Mouse (Mus musculus): ENCODE results near the gene Sulf2. TPM values are rescaled to one million over a fixed set of nuclear protein-coding genes. Genes with fewer than 3 reads are reported as not detected.
A peak's percentile ranks its signal among the peaks of the same experiment; 100 is the strongest.

Gene Sulf2
- polyA plus RNA-seq, 1 experiment = 119 TPM

DNA sequence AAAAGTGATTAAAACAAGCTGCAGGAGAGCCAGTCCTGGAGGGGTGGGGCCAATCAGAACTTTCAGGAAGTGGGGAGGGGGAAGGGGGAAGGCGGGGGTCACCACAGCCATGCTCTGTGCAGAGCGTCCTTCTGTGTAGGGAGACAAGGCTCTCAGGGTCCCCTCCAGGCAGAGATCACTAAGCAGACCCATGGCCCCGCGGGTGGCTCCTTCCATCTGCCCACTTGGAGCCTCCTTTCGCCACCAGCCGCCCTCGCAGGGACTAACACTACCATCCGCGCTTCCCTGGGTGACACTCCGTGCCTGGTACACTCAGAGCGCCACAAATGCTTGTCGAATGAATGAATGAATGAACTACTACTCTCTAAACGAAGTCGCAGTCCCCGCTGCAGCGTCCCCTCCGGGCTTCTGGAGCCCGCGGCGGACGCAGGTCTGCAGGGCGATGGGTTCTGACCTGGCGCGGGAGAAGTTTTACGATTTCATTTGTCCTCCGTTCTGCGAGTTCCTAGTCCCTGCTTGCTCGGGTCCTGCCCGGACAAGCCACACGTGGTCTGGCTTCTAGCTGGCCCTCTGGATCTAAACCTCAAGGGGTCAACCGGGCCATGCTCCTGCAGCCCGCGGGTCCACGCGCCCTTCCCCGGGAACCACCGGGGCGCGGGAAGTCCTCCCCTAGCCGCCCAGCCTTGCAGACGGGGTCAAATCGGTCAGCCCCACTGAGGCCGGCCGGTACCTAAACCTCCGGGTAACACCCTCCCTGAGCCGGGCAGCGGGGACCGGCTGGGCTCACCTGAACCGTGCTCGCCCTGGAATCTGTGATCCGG is 1.4 kb downstream of the Sulf2 start:
- Histone ChIP-seq H3K36me3 (ENCODE audit: control insufficient read depth, insufficient read depth, low read length, poor library complexity, severe bottlenecking) (no peaks in the 10 kb centered on the region), H3K4me3 (ENCODE audit: low read depth, low read length) (peak overlapping the region; percentile 87), H3K27me3 (ENCODE audit: control insufficient read depth, insufficient read depth, low read length, poor library complexity, severe bottlenecking) (no peaks in the 10 kb centered on the region), H3K4me1 (ENCODE audit: control insufficient read depth, insufficient read depth, low read length) (peaks cover 22% of the 10 kb centered on the region), H3K27ac (ENCODE audit: insufficient read depth, low read length) (peak overlapping the region; percentile 78), H3K9ac (ENCODE audit: low read depth, poor library complexity, severe bottlenecking) (peak overlapping the region; percentile 100), H3K9me3 (replicated peaks; ENCODE audit: control insufficient read depth, insufficient read depth, low read length, poor library complexity, severe bottlenecking) (no peaks in the 10 kb centered on the region)
- TF ChIP-seq POLR2A (IDR thresholded peaks at IDR 0.05; ENCODE audit: insufficient read depth, low read length) = peak; percentile 18
- peak; percentile 56; the same call in 1 of the 2 replicates for TF ChIP-seq EP300 (IDR thresholded peaks at IDR 0.05; ENCODE audit: insufficient read depth, low read depth, low read length)
- TF ChIP-seq CTCF (IDR thresholded peaks at IDR 0.05; ENCODE audit: low read depth, low read length) = no peak

- peak; percentile 65 for TF ChIP-seq EP300 (IDR thresholded peaks at IDR 0.05; ENCODE audit: insufficient read depth, low read depth, low read length)
- no peak for TF ChIP-seq POLR2A (IDR thresholded peaks at IDR 0.05; ENCODE audit: insufficient read depth, low read length)
- no peaks in the 10 kb centered on the region for H3K9me3 ChIP-seq (replicated peaks; ENCODE audit: control insufficient read depth, insufficient read depth, low read length, poor library complexity, severe bottlenecking)
- peak overlapping the region; percentile 100 for H3K9ac ChIP-seq (ENCODE audit: low read depth, poor library complexity, severe bottlenecking)
- H3K4me1 ChIP-seq (ENCODE audit: control insufficient read depth, insufficient read depth, low read length) = peaks cover 25% of the 10 kb centered on the region
- no peaks in the 10 kb centered on the region for H3K36me3 ChIP-seq (ENCODE audit: control insufficient read depth, insufficient read depth, low read length, poor library complexity, severe bottlenecking)
- peak overlapping the region; percentile 66 for H3K27ac ChIP-seq (ENCODE audit: insufficient read depth, low read length)
- peak overlapping the region; percentile 87 for H3K4me3 ChIP-seq (ENCODE audit: low read depth, low read length)
- no peaks in the 10 kb centered on the region for H3K27me3 ChIP-seq (ENCODE audit: control insufficient read depth, insufficient read depth, low read length, poor library complexity, severe bottlenecking)
Measured at GRCm38 (mm10) chr2:166153399-166153793, 2.1 kb downstream of the Sulf2 start.

DNA sequence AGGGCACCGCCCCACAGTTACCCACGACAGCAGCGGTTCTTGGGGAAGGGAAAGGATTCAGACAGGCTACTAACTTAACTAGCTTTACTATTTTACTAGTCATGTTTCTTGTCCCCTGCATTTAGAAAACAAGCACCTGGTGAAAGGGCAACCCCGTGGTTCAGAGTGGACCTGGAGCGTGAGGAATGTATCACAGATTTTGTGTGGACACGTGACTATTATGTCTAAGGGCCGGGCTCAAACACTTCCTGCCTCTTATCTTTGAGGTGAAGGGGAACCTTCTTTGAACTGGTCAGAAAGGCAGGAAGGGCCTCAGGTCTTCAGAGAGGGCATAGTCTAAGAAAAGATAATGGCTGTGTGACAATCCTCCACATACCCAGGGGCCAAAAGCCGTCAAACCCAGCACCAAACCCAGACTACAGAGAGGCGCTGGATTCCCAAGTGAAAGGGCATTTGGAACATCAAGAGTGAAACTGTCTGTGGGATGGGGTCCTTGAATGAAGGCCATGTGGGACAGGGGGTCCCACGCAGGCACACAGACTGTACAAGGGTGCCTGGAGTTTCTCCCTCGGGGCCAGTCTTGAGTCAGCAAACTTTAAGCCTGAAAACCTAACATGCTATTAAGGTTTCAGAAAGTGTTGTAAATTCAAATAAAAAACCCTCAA is 2.6 kb downstream of the Sulf2 start:
- H3K4me1 ChIP-seq (ENCODE audit: control insufficient read depth, insufficient read depth, low read length) = peaks cover 21% of the 10 kb centered on the region
- no peaks in the 10 kb centered on the region for H3K36me3 ChIP-seq (ENCODE audit: control insufficient read depth, insufficient read depth, low read length, poor library complexity, severe bottlenecking)
- no peak for TF ChIP-seq EP300 (IDR thresholded peaks at IDR 0.05; ENCODE audit: insufficient read depth, low read depth, low read length)
- TF ChIP-seq CTCF (IDR thresholded peaks at IDR 0.05; ENCODE audit: low read depth, low read length) = no peak
- no peak for TF ChIP-seq POLR2A (IDR thresholded peaks at IDR 0.05; ENCODE audit: insufficient read depth, low read length)
- no peaks in the 10 kb centered on the region for H3K27me3 ChIP-seq (ENCODE audit: control insufficient read depth, insufficient read depth, low read length, poor library complexity, severe bottlenecking)
- no peaks in the 10 kb centered on the region for H3K9me3 ChIP-seq (replicated peaks; ENCODE audit: control insufficient read depth, insufficient read depth, low read length, poor library complexity, severe bottlenecking)
- peak overlapping the region; percentile 66 for H3K27ac ChIP-seq (ENCODE audit: insufficient read depth, low read length)
- H3K4me3 ChIP-seq (ENCODE audit: low read depth, low read length) = peak overlapping the region; percentile 87
- H3K9ac ChIP-seq (ENCODE audit: low read depth, poor library complexity, severe bottlenecking) = peak overlapping the region; percentile 100

DNA sequence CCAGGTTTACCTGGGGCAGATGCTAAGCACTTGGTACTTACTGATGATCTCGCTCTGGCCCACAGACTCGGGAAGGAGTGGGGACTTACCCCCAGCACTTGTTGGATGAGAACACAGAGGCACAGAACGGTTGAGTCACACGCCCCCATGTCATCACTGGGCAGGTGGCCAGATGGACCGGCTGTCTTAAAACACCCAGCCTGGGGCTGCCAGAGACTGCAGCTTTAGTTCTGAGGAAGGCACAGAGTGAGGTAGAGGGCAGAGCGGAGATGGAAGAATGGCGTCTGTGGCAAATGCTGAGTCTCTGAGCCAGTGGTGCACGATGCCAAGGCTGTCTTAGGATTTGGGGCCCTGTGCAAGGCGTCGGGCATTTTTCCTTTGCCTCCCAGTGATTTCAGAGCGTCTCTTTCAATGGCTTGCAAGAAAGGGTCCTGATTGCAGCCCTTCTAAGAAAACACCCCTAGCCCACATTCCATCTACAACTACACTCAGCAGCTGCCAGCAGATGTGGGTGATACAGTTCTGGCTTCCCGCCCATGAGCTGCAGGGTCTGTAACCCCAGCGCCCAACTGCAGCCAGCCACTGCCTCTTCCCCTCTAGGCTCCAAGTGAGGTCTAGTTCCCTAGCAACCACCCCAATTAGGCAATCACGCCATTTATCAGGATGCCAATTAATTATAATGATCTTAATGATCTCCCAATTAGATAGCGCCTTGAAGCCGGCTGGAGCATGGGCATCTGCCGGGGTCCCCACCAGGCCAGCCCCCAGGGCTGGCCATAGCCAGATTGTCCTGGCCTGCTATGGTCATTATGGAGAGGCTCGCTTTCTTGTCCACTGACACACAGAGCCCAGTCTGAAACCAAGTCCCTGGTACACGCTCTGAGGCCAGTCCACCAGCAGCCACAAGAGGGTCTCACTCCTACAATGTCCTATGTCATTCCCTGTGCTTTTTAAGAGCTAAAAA is 3.7 kb downstream of the Sulf2 start:
- Histone ChIP-seq H3K36me3 (ENCODE audit: control insufficient read depth, insufficient read depth, low read length, poor library complexity, severe bottlenecking) (no peaks in the 10 kb centered on the region), H3K9ac (ENCODE audit: low read depth, poor library complexity, severe bottlenecking) (peak overlapping the region; percentile 19; the same call in 1 of the 2 replicates), H3K4me1 (ENCODE audit: control insufficient read depth, insufficient read depth, low read length) (peaks cover 19% of the 10 kb centered on the region), H3K27ac (ENCODE audit: insufficient read depth, low read length) (no peak overlapping the region), H3K9me3 (replicated peaks; ENCODE audit: control insufficient read depth, insufficient read depth, low read length, poor library complexity, severe bottlenecking) (no peaks in the 10 kb centered on the region), H3K4me3 (ENCODE audit: low read depth, low read length) (no peak overlapping the region), H3K27me3 (ENCODE audit: control insufficient read depth, insufficient read depth, low read length, poor library complexity, severe bottlenecking) (no peaks in the 10 kb centered on the region)
- TF ChIP-seq POLR2A (IDR thresholded peaks at IDR 0.05; ENCODE audit: insufficient read depth, low read length) (no peak), CTCF (IDR thresholded peaks at IDR 0.05; ENCODE audit: low read depth, low read length) (no peak), EP300 (IDR thresholded peaks at IDR 0.05; ENCODE audit: insufficient read depth, low read depth, low read length) (no peak)

DNA sequence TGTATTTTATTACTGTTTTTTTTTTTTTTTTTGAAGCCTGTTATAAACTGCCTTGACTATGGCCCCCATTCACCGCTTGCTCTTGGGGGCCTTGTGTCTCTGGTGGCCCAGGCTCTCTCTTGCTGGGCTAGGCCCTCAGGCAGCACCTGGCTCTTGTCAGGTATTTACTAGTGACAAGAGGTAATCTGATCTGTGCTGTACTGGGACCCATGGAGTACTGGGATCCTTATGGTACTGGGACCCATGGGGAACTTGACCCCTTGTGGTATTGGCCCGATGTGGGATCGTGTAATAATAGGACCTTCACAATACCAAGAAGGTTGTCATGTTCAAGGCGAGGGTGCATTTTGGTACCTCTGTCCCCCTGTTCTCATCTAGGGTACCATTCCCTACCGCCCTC is 4.9 kb downstream of the Sulf2 start:
- H3K4me3 ChIP-seq (ENCODE audit: low read depth, low read length) = no peak overlapping the region
- H3K4me1 ChIP-seq (ENCODE audit: control insufficient read depth, insufficient read depth, low read length) = peaks cover 17% of the 10 kb centered on the region
- no peaks in the 10 kb centered on the region for H3K9me3 ChIP-seq (replicated peaks; ENCODE audit: control insufficient read depth, insufficient read depth, low read length, poor library complexity, severe bottlenecking)
- H3K36me3 ChIP-seq (ENCODE audit: control insufficient read depth, insufficient read depth, low read length, poor library complexity, severe bottlenecking) = no peaks in the 10 kb centered on the region
- no peak overlapping the region for H3K9ac ChIP-seq (ENCODE audit: low read depth, poor library complexity, severe bottlenecking)
- no peak overlapping the region for H3K27ac ChIP-seq (ENCODE audit: insufficient read depth, low read length)
- H3K27me3 ChIP-seq (ENCODE audit: control insufficient read depth, insufficient read depth, low read length, poor library complexity, severe bottlenecking) = no peaks in the 10 kb centered on the region
- TF ChIP-seq CTCF (IDR thresholded peaks at IDR 0.05; ENCODE audit: low read depth, low read length) (no peak), EP300 (IDR thresholded peaks at IDR 0.05; ENCODE audit: insufficient read depth, low read depth, low read length) (no peak), POLR2A (IDR thresholded peaks at IDR 0.05; ENCODE audit: insufficient read depth, low read length) (no peak)

Measured in ES-Bruce4 (cell line).